Mouse (Mus musculus): ENCODE measurements around the gene Fam173a.
A peak's percentile ranks its signal among the peaks of the same experiment; 100 is the strongest.

- no peak for TF ChIP-seq POLR2A (IDR thresholded peaks at IDR 0.05; ENCODE audit: borderline replicate concordance, low read depth, low read length)
- peak; percentile 79 for TF ChIP-seq CTCF (IDR thresholded peaks at IDR 0.05; ENCODE audit: low read depth, low read length)
These were observed 19.1 kb downstream of the Fam173a start, which contains the start of gene Narfl for GRCm38 (mm10) chr17:25773549-25774120.

Data from bone marrow macrophage, adult 2 months (primary cell).